Mouse (Mus musculus) stomach, postnatal 0 days (tissue): ENCODE results near the gene Islr. TPM values are rescaled to one million over a fixed set of nuclear protein-coding genes. Genes with fewer than 3 reads are reported as not detected.

Source experiments
- ATAC-seq: fragments of 200-750 bp; cut with Nextera tagmentation; 2 replicates; pipeline ENCODE4 v1.8.0; 2017; ENCODE audit not compliant: low FRiP score, low TSS enrichment
- DNase-seq: peaks from one replicate; pipeline ENCODE4 v3.0.0-alpha.2; 2016; ENCODE audit warnings: low spot score
- H3K27ac ChIP-seq: fragments of 300-500 bp; sonication (generic); replicated peaks from 2 replicates; pipeline ENCODE4 v1.5.1; 2014; ENCODE audit warnings: mild to moderate bottlenecking, control low read depth
- H3K27me3 ChIP-seq: fragments of 300-500 bp; sonication (generic); 2 replicates; pipeline ENCODE4 v1.6.1; 2014; ENCODE audit warnings: low read length; ENCODE audit not compliant: control insufficient read depth, insufficient read depth
- H3K36me3 ChIP-seq: fragments of 300-500 bp; sonication (generic); 2 replicates; pipeline ENCODE4 v1.6.1; 2014; ENCODE audit warnings: low read length, mixed read lengths; ENCODE audit not compliant: control insufficient read depth, insufficient read depth
- H3K4me1 ChIP-seq: fragments of 300-500 bp; sonication (generic); replicated peaks from 2 replicates; pipeline ENCODE4 v1.6.1; 2014; ENCODE audit warnings: antibody characterized with exemption; ENCODE audit not compliant: control insufficient read depth, insufficient read depth
- H3K4me2 ChIP-seq: fragments of 300-500 bp; sonication (generic); replicated peaks from 2 replicates; pipeline ENCODE4 v1.6.1; 2014; ENCODE audit warnings: low read depth, mild to moderate bottlenecking, control low read depth, moderate library complexity
- H3K4me3 ChIP-seq: fragments of 300-500 bp; sonication (generic); 2 replicates; pipeline ENCODE4 v1.5.1; 2014; ENCODE audit warnings: low read depth, low read length, control low read depth
- H3K9ac ChIP-seq: fragments of 300-500 bp; sonication (generic); 2 replicates; pipeline ENCODE4 v1.6.1; 2014; ENCODE audit warnings: mild to moderate bottlenecking, low read length, control low read depth, mixed read lengths
- H3K9me3 ChIP-seq: fragments of 300-500 bp; sonication (generic); 2 replicates; pipeline ENCODE4 v1.6.1; 2016; ENCODE audit warnings: low read length; ENCODE audit not compliant: control insufficient read depth
- CTCF ChIP-seq: IDR thresholded peaks from 2 replicates; pipeline ENCODE4 v1.5.1; 2016; ENCODE audit warnings: antibody characterized with exemption, low read depth, mild to moderate bottlenecking, moderate library complexity
- EP300 ChIP-seq: optimal IDR thresholded peaks from 2 replicates; pipeline ENCODE3; 2016; ENCODE audit warnings: antibody characterized with exemption
- WGBS: fragments of 180-500 bp; shearing (Covaris S2); extraction: QIAGEN DNeasy Blood & Tissue Kit; methylation state at CpG from one replicate; pipeline ENCODE4 v1.1.7; 2014; 5-methylcytosine and 5-hydroxymethylcytosine counted together
- polyA plus RNA-seq: library from polyadenylated mRNA; unstranded; fragments of >200 nt; fragmentation: Nextera tagmentation; extraction: Ambion mirVana; gene quantifications from 2 replicates; pipeline ENCODE4 v1.2.1, GENCODE M21; 2015

Islr gene
- polyA plus RNA-seq, 1 experiment from 2014 or later, result 46.5 TPM

DNA sequence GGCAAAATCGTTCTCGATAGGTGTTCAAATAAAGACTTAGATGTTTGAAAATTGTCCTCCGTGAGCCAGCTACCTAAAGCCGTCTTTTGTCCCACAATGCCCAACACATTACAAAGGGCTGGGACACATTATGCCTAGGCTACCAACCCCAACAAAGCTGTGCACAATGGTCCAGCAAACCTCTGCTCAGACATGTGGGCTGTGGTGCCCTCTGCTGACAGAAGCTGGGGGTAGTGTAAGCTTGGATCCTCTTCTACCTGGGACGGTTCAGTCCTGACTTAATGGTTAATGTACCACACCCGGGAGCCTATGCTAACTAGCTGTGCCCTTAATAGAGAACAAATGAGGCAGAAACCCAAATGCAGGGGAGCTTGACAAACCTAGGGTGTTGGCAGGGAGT is 12.3 kb upstream of the Islr start:
- no peak overlapping the region for H3K4me3 ChIP-seq
- H3K27ac ChIP-seq, result no peak overlapping the region
- ATAC-seq (no peak), DNase-seq (peak; percentile 41)
- WGBS, result 53% methylated on average over 6 of the region's 6 CpGs
- no peaks in the 10 kb centered on the region for H3K27me3 ChIP-seq
- TF ChIP-seq CTCF (peak; percentile 76), EP300 (no peak)
- H3K36me3 ChIP-seq, result peaks cover 7% of the 10 kb centered on the region; the same call in 1 of the 2 replicates
- H3K9ac ChIP-seq, result no peak overlapping the region
- no peaks in the 10 kb centered on the region for H3K9me3 ChIP-seq
- no peak overlapping the region for H3K4me2 ChIP-seq
- no peaks in the 10 kb centered on the region for H3K4me1 ChIP-seq

DNA sequence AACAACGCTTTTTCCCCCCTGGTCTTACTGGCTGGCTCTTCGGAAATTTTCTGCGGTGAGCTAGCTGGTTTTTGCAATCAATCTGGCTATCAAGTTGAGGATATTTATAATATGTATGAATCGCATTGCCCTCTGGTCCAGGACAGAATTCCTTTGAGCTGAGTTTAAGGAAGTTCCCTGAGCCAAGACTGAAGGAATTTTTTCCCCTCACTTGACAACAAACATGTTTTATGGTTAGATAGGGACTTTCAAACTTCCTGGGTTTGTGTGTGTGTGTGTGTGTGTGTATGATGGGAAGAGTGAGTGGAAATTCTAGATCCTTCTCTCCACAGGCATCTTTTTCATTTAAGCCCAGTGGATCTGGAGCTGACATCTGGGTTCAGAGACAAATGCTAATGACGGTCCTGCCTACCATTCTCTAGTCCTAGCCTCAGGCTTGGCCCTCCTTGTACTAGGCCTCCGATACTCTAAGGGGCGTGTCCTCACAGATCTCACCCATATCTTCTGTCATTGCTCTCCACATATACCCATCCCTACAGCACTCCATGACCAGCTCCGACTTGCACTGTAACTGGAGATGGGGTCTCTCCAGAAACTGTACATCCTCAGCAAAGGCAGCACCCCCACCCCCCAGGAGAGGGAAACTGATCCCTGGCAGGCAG is 10.5 kb upstream of the Islr start:
- Histone ChIP-seq H3K27me3 (no peaks in the 10 kb centered on the region), H3K4me3 (no peak overlapping the region), H3K9ac (no peak overlapping the region), H3K4me1 (no peaks in the 10 kb centered on the region), H3K4me2 (no peak overlapping the region), H3K27ac (no peak overlapping the region), H3K36me3 (peaks cover 2% of the 10 kb centered on the region; the same call in 1 of the 2 replicates), H3K9me3 (no peaks in the 10 kb centered on the region)
- no peak for ATAC-seq
- no peak for TF ChIP-seq CTCF
- TF ChIP-seq EP300, result no peak
- WGBS, result 36% methylated on average over 8 of the region's 8 CpGs
- DNase-seq, result no peak

DNA sequence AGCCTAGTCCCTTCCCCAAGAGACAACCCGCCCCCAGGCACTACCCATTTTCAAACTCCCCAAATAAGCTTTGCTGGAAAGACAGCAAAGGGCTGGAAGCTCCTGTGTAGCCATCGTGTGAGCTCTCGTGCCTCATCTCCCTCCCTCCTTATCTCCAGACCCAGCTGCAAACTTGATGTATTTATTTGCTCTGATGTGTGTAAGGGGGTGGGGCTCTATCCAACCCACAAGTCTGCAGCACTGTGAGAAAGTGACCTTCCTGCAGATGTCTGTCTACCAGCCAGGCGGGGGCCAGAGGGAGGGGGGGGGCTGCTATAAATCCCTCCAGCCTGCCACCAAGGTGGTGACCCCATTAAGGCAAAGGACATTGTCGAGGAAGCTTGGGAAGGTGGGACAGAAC is 9.8 kb upstream of the Islr start:
- Histone ChIP-seq H3K4me1 (no peaks in the 10 kb centered on the region), H3K9ac (no peak overlapping the region), H3K27me3 (no peaks in the 10 kb centered on the region), H3K27ac (no peak overlapping the region), H3K4me3 (no peak overlapping the region), H3K4me2 (no peak overlapping the region), H3K36me3 (no peaks in the 10 kb centered on the region), H3K9me3 (no peaks in the 10 kb centered on the region)
- ATAC-seq (no peak; the same call in 1 of the 2 replicates), DNase-seq (no peak)
- TF ChIP-seq CTCF (no peak), EP300 (no peak)
- 17% methylated on average over 5 of the region's 5 CpGs for WGBS

- Histone ChIP-seq H3K36me3 (no peaks in the 10 kb centered on the region), H3K9ac (no peak overlapping the region), H3K4me3 (no peak overlapping the region), H3K27ac (no peak overlapping the region), H3K4me1 (no peaks in the 10 kb centered on the region), H3K9me3 (no peaks in the 10 kb centered on the region), H3K4me2 (no peak overlapping the region), H3K27me3 (no peaks in the 10 kb centered on the region)
- WGBS, result 61% methylated on average over 5 of the region's 5 CpGs
- DNase-seq (no peak), ATAC-seq (no peak)
- TF ChIP-seq CTCF (no peak), EP300 (no peak)
These were observed 9.3 kb upstream of the Islr start for GRCm38 (mm10) chr9:58213377-58213776.

- Histone ChIP-seq H3K4me1 (no peaks in the 10 kb centered on the region), H3K27me3 (no peaks in the 10 kb centered on the region), H3K36me3 (no peaks in the 10 kb centered on the region), H3K4me3 (no peak overlapping the region), H3K27ac (no peak overlapping the region), H3K9me3 (no peaks in the 10 kb centered on the region), H3K4me2 (no peak overlapping the region), H3K9ac (no peak overlapping the region)
- TF ChIP-seq EP300 (no peak), CTCF (no peak)
- DNase-seq (no peak), ATAC-seq (no peak)
- 54% methylated on average over 2 of the region's 2 CpGs for WGBS
These were observed 6.2 kb upstream of the Islr start for GRCm38 (mm10) chr9:58210304-58210627.

DNA sequence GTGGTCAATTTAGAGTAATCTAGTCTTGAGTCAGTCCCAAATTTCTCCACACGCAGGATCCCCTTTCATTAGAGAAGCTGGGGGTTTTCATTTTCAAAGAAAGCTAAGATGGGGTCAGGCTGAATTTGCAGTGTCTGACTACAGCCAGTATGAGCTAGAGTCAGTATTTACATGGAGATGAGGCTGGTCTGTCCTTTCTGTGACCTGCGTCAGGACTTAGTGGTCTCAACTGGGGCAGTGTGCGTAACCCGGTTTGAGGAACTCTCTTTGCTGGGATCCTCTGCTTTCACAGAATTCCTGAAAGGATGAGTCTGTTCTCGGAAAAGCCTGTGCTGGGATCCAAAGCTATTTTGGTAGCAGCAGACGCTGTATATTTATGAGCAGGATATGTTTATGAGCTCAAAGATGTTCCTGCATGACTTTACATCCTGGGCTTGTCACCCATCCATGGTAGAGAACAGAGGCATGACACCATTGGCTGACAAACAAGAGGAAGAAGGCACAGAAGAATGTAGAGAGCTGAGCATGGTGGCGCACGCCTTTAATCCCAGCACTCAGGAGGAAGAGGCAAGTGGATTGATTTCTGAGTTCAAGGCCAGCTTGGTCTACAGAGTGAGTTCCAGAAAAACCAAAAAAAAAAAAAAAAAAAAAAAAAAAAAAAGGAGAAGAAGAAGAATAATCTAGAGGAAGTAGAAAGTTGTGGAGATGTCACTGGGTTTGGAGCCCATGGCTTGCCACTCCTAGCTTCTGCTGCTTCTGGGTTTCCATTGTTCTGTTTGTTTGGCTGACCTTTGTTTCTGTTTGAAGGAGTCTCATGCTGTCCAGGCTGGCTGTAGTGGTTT is 5.6 kb upstream of the Islr start:
- Histone ChIP-seq H3K27me3 (no peaks in the 10 kb centered on the region), H3K27ac (no peak overlapping the region), H3K9ac (no peak overlapping the region), H3K36me3 (no peaks in the 10 kb centered on the region), H3K4me1 (no peaks in the 10 kb centered on the region), H3K4me2 (no peak overlapping the region), H3K9me3 (no peaks in the 10 kb centered on the region), H3K4me3 (no peak overlapping the region)
- no peak for TF ChIP-seq CTCF
- no peak for TF ChIP-seq EP300
- WGBS, result 65% methylated on average over 8 of the region's 8 CpGs
- no peak for DNase-seq
- peak; percentile 49; the same call in 1 of the 2 replicates for ATAC-seq
